Mouse (Mus musculus) neural tube, embryonic 12.5 days (tissue): ENCODE results near the gene Cutc. TPM values are rescaled to one million over a fixed set of nuclear protein-coding genes. Genes with fewer than 3 reads are reported as not detected.

Source experiments
- ATAC-seq: fragments of 200-750 bp; cut with Nextera tagmentation; 2 replicates; pipeline ENCODE4 v1.8.0; 2017; ENCODE audit warnings: low read depth, mild to moderate bottlenecking, moderate TSS enrichment, moderate library complexity; ENCODE audit not compliant: low FRiP score
- H3K27ac ChIP-seq: fragments of 300-500 bp; sonication (generic); 2 replicates; pipeline ENCODE4 v1.5.1; 2016
- H3K27me3 ChIP-seq: fragments of 300-500 bp; sonication (generic); replicated peaks from 2 replicates; pipeline ENCODE4 v1.6.1; 2016; ENCODE audit warnings: mild to moderate bottlenecking
- H3K36me3 ChIP-seq: fragments of 300-500 bp; sonication (generic); 2 replicates; pipeline ENCODE4 v1.6.1; 2016; ENCODE audit warnings: mild to moderate bottlenecking
- H3K4me1 ChIP-seq: fragments of 300-500 bp; sonication (generic); 2 replicates; pipeline ENCODE4 v1.6.1; 2016
- H3K4me2 ChIP-seq: fragments of 300-500 bp; sonication (generic); replicated peaks from 2 replicates; pipeline ENCODE4 v1.6.1; 2016; ENCODE audit warnings: mild to moderate bottlenecking
- H3K4me3 ChIP-seq: fragments of 300-500 bp; sonication (generic); 2 replicates; pipeline ENCODE4 v1.5.1; 2016
- H3K9ac ChIP-seq: fragments of 300-500 bp; sonication (generic); 2 replicates; pipeline ENCODE4 v1.6.1; 2016; ENCODE audit warnings: mild to moderate bottlenecking
- H3K9me3 ChIP-seq: fragments of 300-500 bp; sonication (generic); 2 replicates; pipeline ENCODE4 v1.6.1; 2016; ENCODE audit warnings: mild to moderate bottlenecking
- WGBS: fragments of 180-500 bp; shearing (Covaris S2); methylation state at CpG from one replicate; pipeline ENCODE4 v1.1.7; 2016; 5-methylcytosine and 5-hydroxymethylcytosine counted together
- polyA plus RNA-seq: library from polyadenylated mRNA; unstranded; fragments of >200 nt; fragmentation: Nextera tagmentation; extraction: Ambion mirVana; gene quantifications from 2 replicates; pipeline ENCODE4 v1.2.1, GENCODE M21; 2016

Cutc gene
- polyA plus RNA-seq, 1 experiment from 2014 or later = 10.2 TPM

- 27% methylated on average over 6 of the region's 6 CpGs for WGBS
- Histone ChIP-seq H3K4me3 (no peak overlapping the region), H3K4me2 (no peak overlapping the region), H3K9me3 (no peaks in the 10 kb centered on the region), H3K4me1 (no peaks in the 10 kb centered on the region), H3K27me3 (no peaks in the 10 kb centered on the region), H3K9ac (no peak overlapping the region), H3K36me3 (no peaks in the 10 kb centered on the region), H3K27ac (no peak overlapping the region)
- no peak for ATAC-seq
Observed at GRCm38 (mm10) chr19:43760504-43760903, 7.7 kb downstream of the Cutc start.

DNA sequence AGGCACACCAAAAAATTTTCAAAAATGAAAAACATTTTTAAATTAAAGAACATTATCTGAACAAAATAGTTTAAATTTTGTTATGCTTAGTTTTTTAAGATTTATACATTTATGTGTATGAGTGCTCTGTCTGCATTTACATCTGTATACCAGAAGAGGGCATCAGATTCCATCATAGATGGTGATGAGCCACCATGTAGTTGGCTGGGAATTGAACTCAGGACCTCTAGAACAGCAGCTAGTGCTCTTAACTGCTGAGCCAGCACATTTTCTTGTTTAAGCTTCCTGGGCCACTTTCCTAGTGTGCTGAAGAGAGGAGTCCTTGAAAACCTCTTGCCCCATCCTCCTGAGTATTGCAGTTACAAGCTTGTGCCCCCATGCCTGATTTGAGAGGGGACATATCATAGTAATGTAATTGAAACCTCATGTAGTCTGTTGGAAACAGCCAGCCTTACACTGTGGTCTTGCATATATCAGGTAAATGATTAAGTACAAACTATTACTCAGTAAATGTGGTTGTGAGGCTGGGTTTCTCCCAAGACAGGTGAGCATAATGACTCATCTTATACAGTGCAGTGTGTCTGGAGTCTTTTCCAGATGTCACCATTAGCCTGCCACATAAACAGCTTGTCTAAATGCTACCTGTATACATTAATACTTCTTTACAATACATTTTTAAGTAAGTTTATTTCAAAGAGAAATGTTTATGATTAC lies 8.9 kb downstream of the Cutc start:
- no peak overlapping the region for H3K9ac ChIP-seq
- H3K27ac ChIP-seq = no peak overlapping the region
- no peaks in the 10 kb centered on the region for H3K4me1 ChIP-seq
- no peaks in the 10 kb centered on the region for H3K27me3 ChIP-seq
- H3K4me2 ChIP-seq = no peak overlapping the region
- no peak for ATAC-seq
- no peak overlapping the region for H3K4me3 ChIP-seq
- H3K36me3 ChIP-seq = no peaks in the 10 kb centered on the region
- no peaks in the 10 kb centered on the region for H3K9me3 ChIP-seq

- Histone ChIP-seq H3K4me1 (no peaks in the 10 kb centered on the region), H3K27ac (no peak overlapping the region), H3K9ac (no peak overlapping the region), H3K27me3 (no peaks in the 10 kb centered on the region), H3K9me3 (no peaks in the 10 kb centered on the region), H3K4me3 (no peak overlapping the region), H3K36me3 (no peaks in the 10 kb centered on the region), H3K4me2 (no peak overlapping the region)
- no peak for ATAC-seq
- WGBS = 78% methylated on average over 2 of the region's 2 CpGs
Observed at GRCm38 (mm10) chr19:43762410-43762809, 9.6 kb downstream of the Cutc start.

DNA sequence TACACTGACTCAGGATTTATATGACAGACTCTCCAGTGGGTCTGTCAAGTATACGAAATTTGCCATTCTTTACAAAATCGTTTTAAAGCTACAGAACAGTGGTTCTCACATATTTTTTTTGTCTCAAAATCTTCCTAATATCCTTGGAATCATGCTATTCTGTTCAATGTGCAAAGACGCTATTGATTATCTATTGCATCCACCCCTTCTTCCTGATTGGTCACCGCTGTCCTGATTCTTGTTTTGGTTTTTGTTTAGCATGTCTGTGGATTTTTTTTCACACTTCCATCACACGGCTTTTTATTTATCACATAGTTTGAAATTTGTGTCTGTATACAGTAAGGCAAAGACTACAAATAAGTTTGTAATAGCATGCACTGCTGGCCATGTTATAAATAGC lies 13.7 kb downstream of the Cutc start:
- H3K4me3 ChIP-seq = no peak overlapping the region
- no peak for ATAC-seq
- no peaks in the 10 kb centered on the region for H3K4me1 ChIP-seq
- no peaks in the 10 kb centered on the region for H3K27me3 ChIP-seq
- H3K9ac ChIP-seq = no peak overlapping the region
- H3K27ac ChIP-seq = no peak overlapping the region
- no peaks in the 10 kb centered on the region for H3K9me3 ChIP-seq
- no peak overlapping the region for H3K4me2 ChIP-seq
- H3K36me3 ChIP-seq = no peaks in the 10 kb centered on the region
- WGBS = 90% methylated on average over 5 of the region's 5 CpGs

- Histone ChIP-seq H3K27me3 (no peaks in the 10 kb centered on the region), H3K4me2 (no peak overlapping the region), H3K9me3 (no peaks in the 10 kb centered on the region), H3K9ac (no peak overlapping the region), H3K4me3 (no peak overlapping the region), H3K27ac (no peak overlapping the region), H3K36me3 (no peaks in the 10 kb centered on the region), H3K4me1 (no peaks in the 10 kb centered on the region)
- no peak for ATAC-seq
- 66% methylated on average over 9 of the region's 9 CpGs for WGBS
Observed at GRCm38 (mm10) chr19:43767549-43768322, 14.9 kb downstream of the Cutc start.

DNA sequence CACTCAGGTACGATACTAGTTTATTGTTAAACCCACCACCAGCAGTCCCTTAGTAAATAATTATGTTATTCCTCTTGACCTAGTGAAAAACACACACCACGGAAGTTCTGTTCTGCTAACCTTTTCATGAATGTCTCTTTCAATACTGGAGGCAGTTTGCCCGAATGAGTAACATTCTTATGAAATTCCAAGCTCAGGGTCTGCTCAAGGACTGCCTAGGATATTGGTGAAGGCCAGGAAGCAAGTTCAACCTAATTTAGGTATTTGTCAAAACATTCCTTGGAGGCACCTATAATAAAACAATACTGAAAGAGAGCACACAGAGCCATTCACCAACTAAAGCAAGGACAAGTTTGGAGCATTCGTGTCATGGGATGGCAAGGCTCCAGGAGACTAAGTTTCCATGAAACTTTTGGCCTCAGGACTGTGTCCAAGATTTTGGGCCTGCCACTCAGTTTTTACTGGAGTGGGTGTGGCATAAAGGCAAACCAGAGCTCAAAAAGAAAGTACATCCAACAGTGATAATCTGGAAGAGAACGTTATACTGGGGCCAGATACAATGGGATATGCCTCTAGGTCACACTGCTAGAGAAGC lies 16.7 kb downstream of the Cutc start:
- no peak overlapping the region for H3K4me2 ChIP-seq
- H3K9ac ChIP-seq = no peak overlapping the region
- H3K36me3 ChIP-seq = no peaks in the 10 kb centered on the region
- H3K27me3 ChIP-seq = no peaks in the 10 kb centered on the region
- no peak overlapping the region for H3K4me3 ChIP-seq
- 84% methylated on average over 5 of the region's 5 CpGs for WGBS
- H3K4me1 ChIP-seq = no peaks in the 10 kb centered on the region
- no peaks in the 10 kb centered on the region for H3K9me3 ChIP-seq
- ATAC-seq = no peak
- H3K27ac ChIP-seq = no peak overlapping the region

GRCm38 (mm10) chr19:43770584-43770983 lies 17.8 kb downstream of the Cutc start:
- no peak overlapping the region for H3K27ac ChIP-seq
- no peaks in the 10 kb centered on the region for H3K27me3 ChIP-seq
- WGBS = 91% methylated on average over 4 of the region's 4 CpGs
- H3K4me3 ChIP-seq = no peak overlapping the region
- no peaks in the 10 kb centered on the region for H3K36me3 ChIP-seq
- no peak overlapping the region for H3K4me2 ChIP-seq
- ATAC-seq = no peak
- no peak overlapping the region for H3K9ac ChIP-seq
- no peaks in the 10 kb centered on the region for H3K4me1 ChIP-seq
- H3K9me3 ChIP-seq = no peaks in the 10 kb centered on the region

DNA sequence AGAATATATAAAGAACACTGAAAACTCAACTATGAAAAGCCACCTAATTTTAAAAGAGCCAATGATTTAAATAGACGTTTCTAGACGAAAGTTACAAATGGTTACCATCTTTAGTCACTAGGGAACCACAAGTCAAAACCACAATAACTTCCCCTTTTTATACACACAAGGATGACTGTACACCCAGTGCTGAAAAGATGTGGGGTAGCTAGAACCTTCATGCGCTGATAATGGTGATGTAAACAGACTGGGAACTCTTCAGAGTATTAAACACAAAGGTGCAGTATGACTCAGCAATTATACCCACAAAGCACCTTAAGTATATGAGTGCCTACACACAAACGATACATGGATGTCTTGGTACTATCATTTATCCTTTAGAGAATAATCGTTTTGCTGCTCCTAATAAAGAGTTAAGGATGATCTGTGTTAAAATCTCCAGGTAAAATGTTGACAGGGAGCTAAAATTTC lies 18.7 kb downstream of the Cutc start:
- Histone ChIP-seq H3K9ac (no peak overlapping the region), H3K9me3 (no peaks in the 10 kb centered on the region), H3K27me3 (no peaks in the 10 kb centered on the region), H3K4me1 (no peaks in the 10 kb centered on the region), H3K27ac (no peak overlapping the region), H3K36me3 (no peaks in the 10 kb centered on the region), H3K4me3 (no peak overlapping the region), H3K4me2 (no peak overlapping the region)
- no peak for ATAC-seq
- 91% methylated on average over 5 of the region's 5 CpGs for WGBS

DNA sequence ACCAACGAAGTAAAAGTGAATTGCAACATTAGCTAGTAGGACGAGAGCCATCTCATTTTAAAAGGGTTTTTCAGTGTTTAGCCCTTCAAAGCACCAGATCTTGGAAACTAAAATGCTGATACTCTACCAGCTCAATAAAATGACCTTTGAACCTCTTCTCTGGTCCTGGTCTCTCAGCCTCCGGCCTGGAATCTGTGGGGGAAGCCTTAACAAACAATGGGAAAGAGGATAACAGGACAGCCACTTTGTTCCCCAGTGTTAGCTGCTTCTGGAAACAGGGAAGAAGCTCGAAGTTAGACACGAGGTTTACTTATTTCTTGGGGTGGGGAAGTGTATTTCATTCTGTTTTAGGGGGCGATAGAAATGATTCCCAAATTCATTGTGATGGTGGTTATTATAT lies 19.5 kb downstream of the Cutc start:
- no peaks in the 10 kb centered on the region for H3K4me1 ChIP-seq
- H3K36me3 ChIP-seq = no peaks in the 10 kb centered on the region
- H3K27ac ChIP-seq = no peak overlapping the region
- 69% methylated on average over 6 of the region's 6 CpGs for WGBS
- no peaks in the 10 kb centered on the region for H3K9me3 ChIP-seq
- ATAC-seq = no peak
- H3K27me3 ChIP-seq = no peaks in the 10 kb centered on the region
- H3K9ac ChIP-seq = no peak overlapping the region
- H3K4me2 ChIP-seq = no peak overlapping the region
- no peak overlapping the region for H3K4me3 ChIP-seq

DNA sequence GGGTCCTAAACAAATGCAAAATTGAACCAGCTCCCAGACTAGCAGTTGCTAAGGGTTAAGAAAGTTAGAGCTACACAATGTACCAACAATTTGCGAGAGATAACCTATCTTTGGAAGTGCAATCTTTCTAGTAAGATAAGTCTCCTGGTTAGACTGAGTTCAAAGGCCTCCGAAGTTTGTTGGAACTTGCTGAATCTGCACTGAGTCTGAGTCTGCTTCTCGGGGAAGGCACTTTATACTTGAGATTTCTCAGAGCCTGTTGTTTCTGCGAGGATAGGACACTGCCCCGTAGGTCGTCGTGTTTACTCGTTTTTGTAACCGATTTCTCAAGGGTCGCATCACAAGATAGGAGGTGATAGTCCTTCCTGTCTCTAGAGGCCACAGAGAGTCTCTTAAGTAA lies 22.6 kb downstream of the Cutc start:
- no peak for ATAC-seq

DNA sequence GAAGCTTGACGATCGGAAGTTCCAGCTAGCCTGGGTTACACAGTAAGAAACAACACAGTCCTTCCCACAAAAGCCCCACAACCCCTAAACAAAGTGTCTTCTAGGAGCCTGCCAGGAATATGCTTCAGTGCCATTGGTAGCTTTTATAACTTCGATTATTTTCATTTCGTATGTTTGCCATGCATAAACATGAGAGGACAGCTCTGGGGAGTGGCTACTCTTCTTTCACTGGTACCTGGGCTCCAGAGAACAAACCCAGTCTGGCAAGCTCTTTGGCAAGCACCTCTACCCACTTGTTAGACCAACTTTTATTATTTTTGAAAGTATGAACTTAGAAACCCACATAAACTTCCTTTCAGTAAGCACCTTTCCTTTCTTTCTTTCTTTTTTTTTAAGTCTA lies 23.8 kb downstream of the Cutc start:
- no peaks in the 10 kb centered on the region for H3K27me3 ChIP-seq
- H3K4me2 ChIP-seq = no peak overlapping the region
- WGBS = 83% methylated on average over 4 of the region's 4 CpGs
- H3K4me1 ChIP-seq = no peaks in the 10 kb centered on the region
- H3K36me3 ChIP-seq = no peaks in the 10 kb centered on the region
- H3K4me3 ChIP-seq = no peak overlapping the region
- no peak overlapping the region for H3K9ac ChIP-seq
- H3K27ac ChIP-seq = no peak overlapping the region
- H3K9me3 ChIP-seq = no peaks in the 10 kb centered on the region
- ATAC-seq = no peak

More for the DNA sequence above, 22.6 kb downstream of the Cutc start:
- Histone ChIP-seq H3K9ac (no peak overlapping the region), H3K9me3 (no peaks in the 10 kb centered on the region), H3K4me1 (no peaks in the 10 kb centered on the region), H3K36me3 (no peaks in the 10 kb centered on the region), H3K4me2 (no peak overlapping the region), H3K27me3 (no peaks in the 10 kb centered on the region), H3K4me3 (no peak overlapping the region), H3K27ac (no peak overlapping the region)
- 83% methylated on average over 10 of the region's 10 CpGs for WGBS

DNA sequence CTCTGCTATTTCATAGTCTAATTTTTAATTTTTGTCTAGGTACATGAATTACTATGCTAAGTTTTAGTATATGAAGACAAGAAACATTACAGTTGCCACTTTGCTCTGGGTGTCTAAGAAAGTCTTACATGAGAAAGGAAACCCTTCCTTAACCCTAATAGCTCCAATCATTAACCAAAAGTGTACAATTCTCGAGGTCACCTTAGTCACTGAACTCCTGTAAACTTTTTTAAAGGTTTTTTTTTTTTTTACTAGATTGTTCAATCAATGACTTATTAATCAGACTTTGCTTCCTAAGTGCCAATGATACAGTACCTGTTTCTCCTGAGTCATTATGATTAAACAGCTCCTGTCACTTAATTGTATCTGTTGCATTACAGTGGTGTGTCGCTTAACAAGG lies 24.5 kb downstream of the Cutc start:
- H3K36me3 ChIP-seq = no peaks in the 10 kb centered on the region
- no peak overlapping the region for H3K4me2 ChIP-seq
- no peaks in the 10 kb centered on the region for H3K27me3 ChIP-seq
- H3K9me3 ChIP-seq = no peaks in the 10 kb centered on the region
- no peak overlapping the region for H3K9ac ChIP-seq
- WGBS = 77% methylated on average over 2 of the region's 2 CpGs
- no peaks in the 10 kb centered on the region for H3K4me1 ChIP-seq
- no peak overlapping the region for H3K27ac ChIP-seq
- no peak for ATAC-seq
- no peak overlapping the region for H3K4me3 ChIP-seq
